Mouse (Mus musculus) spleen, postnatal 14 days (tissue): Measurements from ENCODE around the gene Pax7.

Experiments used
- DNase-seq, 2 experiments: peaks; one replicate each; pipeline ENCODE4 v3.0.0; 2021 to 2022; ENCODE audit warnings: low spot score in 2 of 2

Gene Pax7

DNA sequence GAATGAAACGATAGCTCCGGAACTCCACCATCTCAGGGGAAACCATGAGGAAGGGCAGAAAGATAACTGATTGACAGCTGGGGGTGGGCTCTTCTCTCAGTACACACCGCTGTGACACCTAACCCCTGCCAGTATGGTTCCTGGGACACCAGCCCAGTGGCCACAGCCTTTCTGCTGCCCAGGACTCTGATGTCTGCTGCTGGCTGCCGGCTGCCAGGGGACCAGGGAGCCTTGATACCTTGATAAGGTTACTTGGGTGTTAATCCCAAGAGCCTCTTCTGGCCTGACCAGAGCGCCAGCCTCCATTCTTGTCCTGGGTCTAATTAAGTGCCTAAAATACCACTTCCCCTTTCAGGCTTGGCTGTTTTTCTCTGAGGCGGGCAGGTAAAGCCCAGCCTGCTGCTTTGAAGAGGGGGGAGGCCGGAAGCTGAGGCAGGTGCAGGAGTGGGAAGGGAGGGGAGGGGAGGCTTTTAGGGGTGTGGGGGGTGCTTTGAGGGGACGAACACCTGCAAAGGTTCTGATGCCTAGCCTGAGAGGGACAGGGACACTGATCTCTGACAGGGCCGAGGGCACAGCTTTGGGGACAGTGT lies 19.9 kb downstream of the Pax7 start:
- DNase-seq = no peak

- no peak for DNase-seq
Measured at GRCm38 (mm10) chr4:139811901-139812300, 21.4 kb downstream of the Pax7 start.

GRCm38 (mm10) chr4:139811475-139811874 lies 21.9 kb downstream of the Pax7 start:
- no peak for DNase-seq

- no peak for DNase-seq
Measured at GRCm38 (mm10) chr4:139810762-139811438, 22.4 kb downstream of the Pax7 start.

DNA sequence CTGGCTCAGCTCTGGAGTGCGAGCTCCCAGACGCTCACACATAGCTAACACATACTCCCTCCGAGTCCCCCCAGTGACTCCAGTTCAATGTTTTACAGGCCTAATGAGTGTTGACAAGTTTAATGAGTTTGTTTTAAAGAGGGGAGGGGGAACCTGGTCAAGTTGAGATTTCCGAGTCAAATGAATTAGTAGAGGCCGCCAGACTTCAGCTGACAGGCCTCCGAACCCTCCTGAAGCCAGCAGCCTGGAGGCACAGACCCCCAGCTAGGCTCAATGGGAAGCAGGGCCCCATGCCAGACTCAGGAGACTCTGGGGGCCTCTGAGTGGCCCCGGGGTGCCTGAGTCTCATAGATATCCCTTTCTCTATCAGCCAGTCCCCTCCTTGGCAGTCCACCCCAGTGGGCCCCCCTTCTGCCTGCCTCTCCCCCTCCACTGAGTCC lies 23.9 kb downstream of the Pax7 start:
- DNase-seq = no peak

- DNase-seq = no peak
Measured at GRCm38 (mm10) chr4:139807820-139808219, 25.5 kb downstream of the Pax7 start.

- no peak for DNase-seq
Measured at GRCm38 (mm10) chr4:139807191-139807808, 26.0 kb downstream of the Pax7 start.

DNA sequence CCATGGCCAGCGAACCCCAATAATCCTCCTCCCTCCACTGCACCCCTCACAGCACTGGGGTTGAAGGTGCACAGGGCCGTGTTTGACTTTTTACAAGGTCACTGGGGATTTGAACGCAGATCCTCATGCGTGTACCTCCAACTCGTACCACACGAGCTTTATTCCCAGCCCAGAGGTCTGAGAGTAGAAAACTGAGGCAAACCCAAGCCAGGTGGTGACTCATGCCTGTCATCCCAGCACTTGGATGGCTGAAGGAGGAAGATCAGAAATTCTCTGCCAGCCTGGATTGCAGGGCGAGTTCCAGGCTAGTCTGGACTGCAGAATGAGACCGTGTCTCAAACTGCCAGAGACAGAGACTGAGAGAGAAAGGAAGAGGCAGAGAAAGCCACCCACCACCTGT lies 28.4 kb downstream of the Pax7 start:
- DNase-seq = no peak

DNA sequence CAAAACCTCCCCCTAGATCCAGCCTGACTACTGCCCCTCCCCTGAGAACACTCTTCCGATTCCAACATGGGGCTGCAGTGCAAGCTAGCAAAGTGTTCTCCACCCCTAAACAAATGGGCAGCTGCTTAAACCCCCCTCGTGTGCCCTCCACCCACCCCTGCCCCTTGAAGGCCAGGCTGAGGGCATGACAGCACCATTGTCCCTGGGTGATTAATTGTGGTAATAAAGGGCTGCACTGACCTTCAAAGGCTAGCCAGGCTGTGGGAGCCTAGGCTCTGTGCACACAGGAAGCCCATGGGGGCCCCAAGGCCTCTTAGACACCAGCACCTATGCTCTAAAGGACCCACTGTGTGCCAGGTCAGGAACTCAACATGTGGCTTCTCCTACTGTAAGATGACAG lies 29.3 kb downstream of the Pax7 start:
- DNase-seq = no peak

DNA sequence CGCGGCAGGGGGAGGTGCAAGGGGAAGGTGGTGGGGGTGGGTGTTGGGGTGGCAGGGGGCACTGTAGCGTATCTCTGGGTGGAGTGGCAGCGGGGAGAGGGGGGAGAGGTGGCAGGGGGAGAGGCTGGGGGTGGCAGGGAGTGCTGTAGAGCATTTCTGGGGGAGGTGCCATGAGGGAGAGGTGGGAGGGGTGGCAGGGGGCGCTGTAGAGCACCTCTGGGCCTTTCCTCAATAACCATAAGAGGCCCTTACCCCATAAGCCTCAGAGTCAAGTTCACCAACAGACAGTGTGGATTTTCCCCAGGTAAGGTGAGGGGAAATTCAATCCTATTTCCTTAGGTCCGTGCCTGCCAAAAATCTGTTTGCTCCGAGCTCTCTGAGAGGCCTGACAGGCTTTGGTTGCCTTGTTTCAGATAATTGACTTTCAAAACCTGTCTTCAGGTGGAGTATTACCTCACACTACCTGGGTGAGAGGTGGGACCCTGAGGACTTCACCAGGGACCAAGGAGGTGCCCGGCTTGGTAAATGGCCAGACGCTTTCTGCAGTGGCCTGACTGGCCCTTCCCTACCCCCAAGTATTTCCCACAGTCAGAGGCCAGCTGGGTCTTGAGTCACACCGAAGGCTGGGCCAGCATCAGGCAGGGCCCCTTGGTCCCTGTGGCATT lies 33.8 kb downstream of the Pax7 start:
- no peak for DNase-seq

GRCm38 (mm10) chr4:139797344-139797743 lies 36.0 kb downstream of the Pax7 start:
- no peak for DNase-seq

GRCm38 (mm10) chr4:139796115-139796514 lies 37.2 kb downstream of the Pax7 start:
- no peak for DNase-seq

DNA sequence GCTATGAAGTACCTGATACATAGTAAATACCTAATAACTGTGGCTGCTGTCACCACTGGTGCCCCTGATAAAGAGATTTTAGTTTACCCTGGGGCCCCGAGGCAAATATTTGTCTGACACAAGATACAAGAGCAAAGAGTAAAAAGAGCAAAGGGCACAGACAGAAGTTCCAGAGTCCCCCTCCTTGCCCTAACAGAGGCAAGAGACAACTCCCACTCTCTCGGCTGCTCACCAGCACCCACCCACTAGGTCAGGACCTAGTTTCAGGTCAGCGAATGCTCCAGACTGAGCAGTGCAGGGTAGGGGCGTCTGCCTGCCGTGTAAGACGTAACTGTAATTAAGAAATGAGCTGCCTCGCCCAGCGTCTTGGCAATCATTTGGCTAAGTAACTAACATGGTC lies 42.2 kb downstream of the Pax7 start:
- no peak for DNase-seq

GRCm38 (mm10) chr4:139789772-139790171 lies 43.6 kb downstream of the Pax7 start:
- no peak for DNase-seq

- no peak for DNase-seq
Measured at GRCm38 (mm10) chr4:139782926-139783467, 50.3 kb downstream of the Pax7 start.

- DNase-seq = no peak
Measured at GRCm38 (mm10) chr4:139771125-139771631, 62.1 kb downstream of the Pax7 start.

DNA sequence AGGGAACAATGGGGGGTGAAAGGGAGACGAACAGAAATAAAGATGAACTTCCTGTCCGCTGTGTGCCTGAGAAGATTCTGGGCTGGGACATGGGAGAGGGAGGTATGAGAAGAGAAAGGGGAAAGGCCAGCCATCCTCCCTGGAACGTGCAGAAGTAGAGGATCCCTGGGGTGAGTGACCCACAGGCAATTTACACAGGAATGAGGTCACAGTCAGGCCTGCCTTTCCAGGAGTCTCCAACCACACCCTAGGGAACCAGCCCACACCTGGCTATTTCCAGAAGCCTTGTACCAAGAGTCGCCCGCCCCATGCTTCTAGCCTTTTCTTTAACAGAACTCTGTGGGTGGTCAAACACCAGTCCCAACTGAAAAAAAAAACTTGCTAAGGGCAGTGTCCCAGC lies 65.5 kb downstream of the Pax7 start:
- no peak for DNase-seq

GRCm38 (mm10) chr4:139767115-139767718 lies 66.1 kb downstream of the Pax7 start:
- no peak for DNase-seq

DNA sequence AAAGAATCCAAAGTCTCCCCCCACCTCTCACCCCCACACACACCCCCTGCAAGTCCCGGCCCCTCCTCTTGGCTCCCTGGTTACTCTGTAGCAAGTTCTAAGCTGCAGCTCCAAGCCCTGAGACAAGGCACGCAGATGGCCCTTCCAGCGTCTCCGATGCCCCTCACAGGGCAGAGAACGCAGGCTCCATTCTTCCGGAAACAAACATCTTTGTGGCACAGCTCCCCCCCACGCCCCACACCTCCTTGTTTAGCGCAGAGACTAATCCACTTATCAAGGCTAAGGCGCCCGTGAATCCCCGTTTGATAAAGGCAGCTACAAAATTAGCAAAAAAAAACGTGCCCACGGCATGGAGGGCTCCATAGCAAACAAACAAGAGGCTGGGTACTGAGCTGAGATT lies 71.4 kb downstream of the Pax7 start:
- no peak for DNase-seq

DNA sequence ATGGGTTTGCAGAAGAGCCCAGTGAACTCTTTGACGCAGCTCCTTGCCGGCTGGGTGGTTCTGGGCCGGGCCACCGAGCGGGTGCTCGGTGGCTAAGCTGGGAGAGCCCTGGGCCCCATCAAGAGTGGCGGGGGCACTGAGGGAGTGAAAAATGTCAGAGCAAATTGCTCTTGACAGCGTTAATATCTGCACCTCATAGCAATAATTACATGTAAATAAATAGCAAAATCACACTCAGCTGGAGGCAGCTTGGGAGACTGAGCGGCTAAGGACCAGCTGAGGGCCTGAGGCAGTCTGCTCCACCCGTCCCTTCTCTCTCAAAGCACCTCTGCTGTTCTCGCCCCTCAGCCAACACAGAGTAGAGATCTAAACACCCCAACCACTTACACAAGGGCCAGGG lies 72.6 kb downstream of the Pax7 start:
- no peak for DNase-seq

DNA sequence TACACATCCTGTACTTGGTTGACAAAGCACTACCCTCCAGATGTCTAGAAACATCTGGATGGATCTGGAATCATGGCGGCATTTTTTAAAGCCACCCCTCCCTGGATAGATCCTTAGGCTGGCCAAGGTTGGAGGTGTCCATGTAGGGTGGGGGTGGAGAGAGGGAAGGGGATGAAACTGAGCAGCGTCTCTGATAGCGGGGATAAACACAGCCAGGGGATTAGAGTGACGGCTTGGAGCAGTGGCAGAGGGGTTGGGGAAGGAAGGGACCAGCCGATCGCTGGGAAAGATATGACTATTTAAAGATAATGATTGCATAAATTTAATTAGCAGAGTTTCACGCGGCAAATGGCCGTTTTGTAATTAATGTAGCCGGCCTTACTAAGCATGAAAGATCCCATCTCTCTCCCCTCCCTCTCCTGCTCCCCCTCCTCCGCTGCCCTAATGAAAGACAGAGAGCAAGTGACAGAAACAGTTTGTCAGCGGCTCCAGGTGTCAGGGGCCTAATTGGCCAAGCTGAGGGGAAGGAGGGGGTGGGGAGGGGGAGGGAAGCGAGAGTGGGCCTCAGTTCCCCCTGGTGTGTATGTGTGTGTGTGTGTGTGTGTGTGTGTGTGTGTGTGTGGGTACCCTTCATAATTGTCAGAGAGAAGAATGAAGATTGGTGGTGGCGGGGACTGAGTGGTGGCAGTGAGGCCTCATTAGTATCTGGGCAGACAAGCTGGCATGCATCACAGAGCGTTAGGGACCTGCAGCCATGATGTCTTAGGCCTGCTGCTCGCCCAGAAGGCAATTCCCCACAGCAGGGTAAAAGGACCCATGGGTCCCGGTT lies 74.6 kb downstream of the Pax7 start:
- no peak for DNase-seq
